Mouse (Mus musculus): ENCODE results near the gene Dnaja2.

DNA sequence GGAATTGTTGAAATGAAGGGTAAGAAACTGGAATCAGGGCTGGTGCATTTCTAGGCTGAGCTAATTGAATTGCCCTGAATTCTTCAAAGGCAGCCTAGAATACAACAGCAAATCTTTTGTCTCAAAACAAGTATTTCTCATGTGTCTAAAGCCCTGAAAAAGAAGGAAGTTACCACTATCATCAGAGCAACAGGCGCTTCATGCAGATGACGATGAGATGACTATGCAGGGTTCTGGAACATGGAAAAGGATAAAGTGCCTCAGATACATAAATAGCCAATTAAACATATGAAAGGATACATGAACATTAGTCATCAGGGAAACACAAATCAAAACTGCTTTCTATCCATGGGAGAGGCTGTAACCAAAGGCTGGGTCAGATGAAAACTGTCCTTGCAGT lies 18.8 kb downstream of the Dnaja2 start:
- TF ChIP-seq CTCF (IDR thresholded peaks at IDR 0.05; ENCODE audit: extremely low read depth, insufficient read depth, insufficient read length, insufficient replicate concordance) (no peak), POLR2A (IDR thresholded peaks at IDR 0.05; ENCODE audit: low read depth, low read length) (no peak)

All from spleen, adult 2 months (tissue).